Mouse (Mus musculus) testis, adult 2 months (tissue): ENCODE measurements around the gene Timp3.

Experiments used
- CTCF ChIP-seq: fragments of 200-500 bp; IDR thresholded peaks from 2 replicates; pipeline ENCODE4 v1.5.1; 2012; ENCODE audit warnings: low read depth, mild to moderate bottlenecking, inconsistent platforms, low read length, moderate library complexity; ENCODE audit not compliant: control insufficient read depth, insufficient read depth, insufficient replicate concordance
- POLR2A ChIP-seq: fragments of 200-500 bp; IDR thresholded peaks from 2 replicates; pipeline ENCODE4 v1.6.1; 2012; ENCODE audit warnings: low read depth, mild to moderate bottlenecking, inconsistent platforms, low read length, moderate library complexity; ENCODE audit not compliant: control insufficient read depth

GRCm38 (mm10) chr10:86273410-86274191, 26.6 kb upstream of the Timp3 start:
- TF ChIP-seq CTCF = no peak
- no peak for TF ChIP-seq POLR2A
